Mouse (Mus musculus) embryonic facial prominence, embryonic 11.5 days (tissue): ENCODE measurements at regions not wholly inside any gene's neighbourhood (a gene's known extent, or its start where the extent isn't known, plus 50 kb on each side); places are given as distances from the start of the nearest gene placed in this dataset.
A peak's percentile ranks its signal among the peaks of the same experiment; 100 is the strongest.

Source experiments
- ATAC-seq: fragments of 200-750 bp; cut with Nextera tagmentation; replicated peaks from 2 replicates; pipeline ENCODE4 v1.8.0; 2017; ENCODE audit warnings: low read depth; ENCODE audit not compliant: insufficient number of reproducible peaks, low FRiP score, low TSS enrichment
- DNase-seq: peaks from one replicate; pipeline ENCODE4 v3.0.0-alpha.2; 2015; ENCODE audit warnings: low spot score
- H3K27ac ChIP-seq: fragments of 300-500 bp; sonication (generic); replicated peaks from 2 replicates; pipeline ENCODE4 v1.5.1; 2014; ENCODE audit warnings: mild to moderate bottlenecking, low read depth, low read length, control low read depth
- H3K27me3 ChIP-seq: fragments of 300-500 bp; sonication (generic); 2 replicates; pipeline ENCODE4 v1.6.1; 2014; ENCODE audit warnings: mild to moderate bottlenecking, low read length, moderate library complexity, mixed read lengths; ENCODE audit not compliant: control insufficient read depth, insufficient read depth
- H3K36me3 ChIP-seq: fragments of 300-500 bp; sonication (generic); replicated peaks from 2 replicates; pipeline ENCODE4 v1.6.1; 2014; ENCODE audit warnings: low read depth, mild to moderate bottlenecking, low read length, moderate library complexity, mixed read lengths; ENCODE audit not compliant: control insufficient read depth, insufficient read depth
- H3K4me1 ChIP-seq: fragments of 300-500 bp; sonication (generic); 2 replicates; pipeline ENCODE4 v1.6.1; 2014; ENCODE audit warnings: low read length, mixed read lengths; ENCODE audit not compliant: control insufficient read depth, insufficient read depth
- H3K4me2 ChIP-seq: fragments of 300-500 bp; sonication (generic); 2 replicates; pipeline ENCODE4 v1.6.1; 2014; ENCODE audit warnings: low read depth, mild to moderate bottlenecking, control low read depth, low read length, moderate library complexity
- H3K4me3 ChIP-seq: fragments of 300-500 bp; sonication (generic); 2 replicates; pipeline ENCODE4 v1.5.1; 2014; ENCODE audit warnings: low read depth, low read length, control low read depth
- H3K9ac ChIP-seq: fragments of 300-500 bp; sonication (generic); replicated peaks from 2 replicates; pipeline ENCODE4 v1.6.1; 2014; ENCODE audit warnings: mild to moderate bottlenecking, control low read depth, low read length
- H3K9me3 ChIP-seq: fragments of 300-500 bp; sonication (generic); replicated peaks from 2 replicates; pipeline ENCODE4 v1.6.1; 2016; ENCODE audit warnings: mild to moderate bottlenecking, low read length, inconsistent platforms, mixed read lengths; ENCODE audit not compliant: control insufficient read depth
- WGBS: fragments of 180-500 bp; shearing (Covaris S2); extraction: QIAGEN DNeasy Blood & Tissue Kit; methylation state at CpG from one replicate; pipeline ENCODE4 v1.1.7; 2014; 5-methylcytosine and 5-hydroxymethylcytosine counted together

GRCm38 (mm10) chr8:100796628-100797027, 1380.4 kb upstream of the Cdh8 start:
- Histone ChIP-seq H3K27me3 (no peaks in the 10 kb centered on the region), H3K27ac (no peak overlapping the region), H3K36me3 (no peaks in the 10 kb centered on the region), H3K9me3 (no peaks in the 10 kb centered on the region), H3K9ac (no peak overlapping the region), H3K4me3 (no peak overlapping the region), H3K4me1 (no peaks in the 10 kb centered on the region), H3K4me2 (no peak overlapping the region)
- 78% methylated on average over 1 of the region's 1 CpGs for WGBS
- ATAC-seq (no peak), DNase-seq (no peak)

- H3K4me1 ChIP-seq = no peaks in the 10 kb centered on the region
- ATAC-seq = no peak
- no peaks in the 10 kb centered on the region for H3K9me3 ChIP-seq
- no peaks in the 10 kb centered on the region for H3K36me3 ChIP-seq
- no peak overlapping the region for H3K4me2 ChIP-seq
- no peak overlapping the region for H3K9ac ChIP-seq
- no peak overlapping the region for H3K27ac ChIP-seq
- H3K27me3 ChIP-seq = no peaks in the 10 kb centered on the region
- H3K4me3 ChIP-seq = no peak overlapping the region
- 84% methylated on average over 7 of the region's 7 CpGs for WGBS
- no peak for DNase-seq
Observed at GRCm38 (mm10) chr8:100793951-100794350, 1377.7 kb upstream of the Cdh8 start.

DNA sequence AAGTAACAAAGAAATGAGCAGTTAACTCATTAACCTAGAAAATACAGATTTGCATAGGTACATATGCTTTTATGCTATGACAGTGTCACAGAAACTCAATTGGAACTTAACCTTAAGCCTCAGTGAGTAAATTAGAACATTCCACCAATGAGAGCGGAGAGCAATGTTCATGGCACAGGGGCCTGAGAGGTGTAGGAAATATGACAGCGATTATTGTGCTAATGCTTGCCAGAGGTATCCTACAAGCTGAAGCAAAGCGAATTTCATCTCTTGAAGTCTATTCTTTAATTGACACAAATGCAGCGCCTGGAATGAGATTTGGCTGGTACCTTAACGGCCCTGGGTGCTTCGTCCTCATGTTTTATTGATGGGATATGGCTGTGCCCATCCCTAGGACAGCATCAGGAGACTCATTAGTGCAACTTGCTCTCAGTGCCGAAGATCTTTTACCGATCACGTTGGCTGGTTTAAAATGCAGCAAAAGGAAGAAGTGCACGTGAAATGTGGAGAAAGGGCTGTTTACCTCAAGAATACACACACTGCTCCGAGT, 1374.4 kb upstream of the Cdh8 start:
- Histone ChIP-seq H3K36me3 (no peaks in the 10 kb centered on the region), H3K27me3 (no peaks in the 10 kb centered on the region), H3K4me1 (no peaks in the 10 kb centered on the region), H3K4me3 (no peak overlapping the region), H3K27ac (no peak overlapping the region), H3K4me2 (no peak overlapping the region), H3K9ac (no peak overlapping the region), H3K9me3 (no peaks in the 10 kb centered on the region)
- ATAC-seq (no peak), DNase-seq (no peak)
- 83% methylated on average over 11 of the region's 11 CpGs for WGBS

GRCm38 (mm10) chr8:100788132-100788531, 1371.9 kb upstream of the Cdh8 start:
- Histone ChIP-seq H3K4me2 (no peak overlapping the region), H3K27ac (no peak overlapping the region), H3K4me1 (no peaks in the 10 kb centered on the region), H3K9me3 (no peaks in the 10 kb centered on the region), H3K27me3 (no peaks in the 10 kb centered on the region), H3K36me3 (no peaks in the 10 kb centered on the region), H3K9ac (no peak overlapping the region), H3K4me3 (no peak overlapping the region)
- ATAC-seq (no peak), DNase-seq (no peak)
- WGBS = 80% methylated on average over 6 of the region's 6 CpGs

- Histone ChIP-seq H3K27me3 (no peaks in the 10 kb centered on the region), H3K4me1 (no peaks in the 10 kb centered on the region), H3K4me3 (no peak overlapping the region), H3K9ac (peak overlapping the region; percentile 30; the same call in 1 of the 2 replicates), H3K4me2 (no peak overlapping the region), H3K9me3 (no peaks in the 10 kb centered on the region), H3K36me3 (no peaks in the 10 kb centered on the region), H3K27ac (no peak overlapping the region)
- WGBS = 26% methylated on average over 9 of the region's 9 CpGs
- DNase-seq (peak; percentile 77), ATAC-seq (no peak)
Observed at GRCm38 (mm10) chr8:100772742-100773370, 1356.6 kb upstream of the Cdh8 start.

- no peak overlapping the region for H3K4me2 ChIP-seq
- no peaks in the 10 kb centered on the region for H3K4me1 ChIP-seq
- no peaks in the 10 kb centered on the region for H3K36me3 ChIP-seq
- H3K9ac ChIP-seq = no peak overlapping the region
- WGBS = 70% methylated on average over 4 of the region's 4 CpGs
- H3K9me3 ChIP-seq = no peaks in the 10 kb centered on the region
- H3K27me3 ChIP-seq = no peaks in the 10 kb centered on the region
- no peak for ATAC-seq
- DNase-seq = no peak
- H3K27ac ChIP-seq = no peak overlapping the region
- H3K4me3 ChIP-seq = no peak overlapping the region
Observed at GRCm38 (mm10) chr8:100769617-100770016, 1353.3 kb upstream of the Cdh8 start.

DNA sequence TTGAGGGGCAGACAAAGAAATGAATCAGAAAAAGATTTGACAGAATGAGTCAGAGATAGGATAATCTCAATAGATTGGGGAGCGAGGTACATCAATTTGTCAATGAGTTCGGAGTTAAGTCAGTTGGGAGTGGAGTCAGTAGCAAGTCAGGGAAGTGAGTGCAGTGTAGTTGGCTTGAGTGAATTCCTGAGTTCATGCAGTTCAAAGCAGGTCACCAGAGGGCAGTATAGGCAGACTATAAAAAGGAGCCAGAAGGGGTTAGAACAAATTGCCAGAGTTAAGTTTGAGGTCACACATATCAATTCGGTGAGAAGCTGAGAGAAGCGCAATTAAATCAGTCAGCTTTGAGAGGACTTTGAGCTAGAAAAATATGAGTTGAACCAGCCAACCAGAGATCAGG, 1317.7 kb upstream of the Cdh8 start:
- ATAC-seq (no peak), DNase-seq (no peak)
- H3K4me2 ChIP-seq = no peak overlapping the region
- 73% methylated on average over 4 of the region's 4 CpGs for WGBS
- H3K9me3 ChIP-seq = no peaks in the 10 kb centered on the region
- H3K4me1 ChIP-seq = no peaks in the 10 kb centered on the region
- no peak overlapping the region for H3K4me3 ChIP-seq
- no peak overlapping the region for H3K27ac ChIP-seq
- no peaks in the 10 kb centered on the region for H3K27me3 ChIP-seq
- H3K9ac ChIP-seq = no peak overlapping the region
- no peaks in the 10 kb centered on the region for H3K36me3 ChIP-seq

GRCm38 (mm10) chr8:100702365-100702764, 1286.1 kb upstream of the Cdh8 start:
- Histone ChIP-seq H3K36me3 (no peaks in the 10 kb centered on the region), H3K27me3 (no peaks in the 10 kb centered on the region), H3K9me3 (no peaks in the 10 kb centered on the region), H3K4me2 (no peak overlapping the region), H3K27ac (no peak overlapping the region), H3K9ac (no peak overlapping the region), H3K4me1 (no peaks in the 10 kb centered on the region), H3K4me3 (no peak overlapping the region)
- ATAC-seq (no peak), DNase-seq (peak; percentile 49)
- WGBS = 33% methylated on average over 2 of the region's 2 CpGs
